Mouse (Mus musculus) adrenal gland (tissue): ENCODE results near the gene Kmt5a.
"Not testable (repeated sequence)": the region's sequence is repeated elsewhere in the genome, so short reads cannot be mapped to it uniquely, and the experiment has no call there.

ENCODE experiments used
- intact Hi-C: fragments of 180-260 bp; cut with DNase I; formaldehyde crosslinking; loops from one replicate; pipeline ENCODE4 v1.15.1; 2025

The Kmt5a gene

DNA sequence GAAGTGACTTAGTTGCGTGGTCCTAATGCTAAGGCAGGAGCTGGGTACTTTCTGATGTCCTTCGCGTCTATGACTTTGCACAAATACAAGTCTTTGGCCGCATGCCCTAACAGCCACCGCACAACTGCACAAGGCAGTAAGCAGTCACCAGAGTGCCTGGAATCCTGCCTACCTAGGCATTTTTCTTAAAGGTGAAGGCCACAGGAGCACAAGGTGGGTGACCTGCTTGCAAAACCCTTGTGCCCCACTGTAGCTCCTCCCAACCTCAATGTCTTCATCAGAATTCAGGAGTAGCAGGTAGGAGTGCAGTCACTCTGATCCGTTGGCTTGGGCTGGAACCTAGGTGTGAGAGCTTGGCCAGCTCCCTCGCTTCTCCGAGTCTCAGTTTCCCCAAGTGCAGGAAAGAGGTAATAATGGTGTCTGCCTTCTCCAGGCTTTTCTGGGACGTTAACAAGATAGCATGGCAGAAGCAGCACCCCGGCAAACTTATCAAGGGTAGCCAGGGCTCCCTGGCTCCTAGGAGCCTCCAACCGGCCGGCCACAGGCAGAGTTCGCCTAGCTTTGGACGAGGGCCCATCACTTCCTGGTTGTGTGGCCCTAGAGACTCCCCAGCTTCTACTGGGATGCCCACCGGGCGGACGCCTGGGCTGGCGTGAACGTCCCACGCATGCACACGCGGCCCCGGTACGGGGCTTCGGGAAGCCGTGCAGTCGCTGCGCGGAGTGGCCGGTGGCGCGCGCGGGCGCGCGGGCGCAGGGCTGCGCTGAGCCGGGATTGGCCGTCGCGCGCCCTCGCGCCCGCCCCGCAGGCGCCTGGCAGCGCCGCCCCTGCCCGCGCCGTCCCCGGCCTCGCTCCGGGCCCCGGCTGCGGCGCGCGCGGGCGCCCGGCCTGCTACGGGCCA is 5.2 kb downstream of the Kmt5a start:
- intact Hi-C loops: no loop called here

DNA sequence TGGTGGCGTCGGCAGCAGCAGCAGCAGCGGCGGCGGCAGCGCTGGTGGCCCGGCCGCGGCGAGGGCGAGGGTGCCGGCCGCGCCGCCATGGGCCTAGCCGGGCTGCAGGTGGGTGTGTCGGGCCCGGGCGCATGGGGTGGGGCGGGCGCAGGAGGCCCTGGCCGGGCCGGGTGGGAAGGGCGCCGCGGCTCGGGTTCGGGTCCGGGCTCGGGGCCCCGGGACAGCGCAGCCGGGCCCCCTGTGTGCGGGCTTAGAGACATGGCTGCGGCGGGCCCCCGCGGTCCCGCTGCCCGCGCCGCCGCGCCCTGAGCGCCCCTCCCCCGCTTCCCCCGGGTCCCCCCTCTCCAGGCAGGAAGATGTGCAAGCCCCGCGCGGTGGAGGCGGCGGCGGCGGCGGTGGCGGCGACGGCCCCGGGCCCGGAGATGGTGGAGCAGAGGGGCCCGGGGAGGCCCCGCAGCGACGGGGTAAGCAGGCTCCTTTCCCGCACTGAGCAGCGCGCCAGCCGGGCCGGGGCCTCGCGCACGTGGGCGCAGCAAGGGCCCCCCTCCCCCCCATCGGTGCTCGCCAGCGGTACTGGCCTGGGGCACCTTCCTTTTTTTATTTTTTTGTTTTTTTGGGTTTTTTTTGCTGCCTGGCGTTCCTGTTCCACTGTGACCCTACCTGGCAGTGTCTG is 6.0 kb downstream of the Kmt5a start:
- intact Hi-C loops: loop anchor here (2.0 kb wide), 1 partner anchor 33 kb away; the partner anchor contains the start of gene Rilpl2

DNA sequence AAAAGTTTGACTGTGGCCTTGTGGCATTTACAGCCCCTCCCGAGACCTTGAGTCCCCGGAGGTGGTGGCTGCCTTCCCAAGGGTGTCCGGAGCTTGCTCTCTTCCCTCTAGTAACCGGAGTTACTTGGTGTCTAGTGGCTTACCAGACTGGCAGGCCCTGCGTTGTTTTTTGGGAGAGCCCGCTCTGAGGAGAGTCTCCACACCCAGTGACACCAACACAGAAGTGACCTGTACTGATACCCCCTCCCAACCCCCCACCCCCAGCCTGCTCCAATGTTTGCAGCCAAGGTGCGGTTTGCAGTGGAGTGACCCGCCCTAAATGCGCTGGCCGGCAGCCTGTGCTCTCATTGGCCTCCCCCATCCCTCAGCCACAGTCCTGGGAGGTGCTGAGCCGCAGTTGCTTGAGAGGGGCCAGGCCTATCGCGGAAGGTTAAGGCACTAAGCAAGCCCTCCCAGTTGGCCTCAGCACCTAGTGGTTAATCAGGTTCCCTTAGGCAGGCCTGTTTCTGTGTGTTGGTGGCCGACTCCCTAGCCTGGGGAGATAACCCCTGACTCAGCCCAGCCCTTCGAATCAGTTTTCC is 6.7 kb downstream of the Kmt5a start:
- intact Hi-C loops: loop anchor here (2.0 kb wide), 1 partner anchor 32 kb away; the partner anchor contains the start of gene Rilpl2

GRCm38 (mm10) chr5:124449494-124449893 is 9.8 kb downstream of the Kmt5a start:
- intact Hi-C loops: no loop called here

DNA sequence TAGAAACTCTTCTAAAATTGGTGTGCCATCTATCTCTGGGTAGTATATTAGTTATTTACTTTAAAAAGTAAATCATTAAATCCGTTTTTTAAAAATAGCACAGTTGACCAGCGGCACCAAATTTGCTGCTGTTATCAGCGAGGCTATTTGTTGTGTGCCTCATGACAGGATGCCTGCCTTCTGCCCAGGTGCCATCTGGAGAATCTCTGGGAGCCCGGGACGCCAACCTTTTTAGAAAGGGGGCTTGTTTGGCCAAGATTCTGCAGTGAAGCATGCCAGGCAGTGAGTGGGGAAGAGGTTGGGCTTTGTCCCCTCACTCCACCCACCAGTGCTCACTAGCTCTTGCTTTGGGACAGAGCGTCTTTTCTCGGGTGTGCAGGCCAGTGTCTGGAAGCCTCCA is 10.3 kb downstream of the Kmt5a start:
- intact Hi-C loops: no loop called here

DNA sequence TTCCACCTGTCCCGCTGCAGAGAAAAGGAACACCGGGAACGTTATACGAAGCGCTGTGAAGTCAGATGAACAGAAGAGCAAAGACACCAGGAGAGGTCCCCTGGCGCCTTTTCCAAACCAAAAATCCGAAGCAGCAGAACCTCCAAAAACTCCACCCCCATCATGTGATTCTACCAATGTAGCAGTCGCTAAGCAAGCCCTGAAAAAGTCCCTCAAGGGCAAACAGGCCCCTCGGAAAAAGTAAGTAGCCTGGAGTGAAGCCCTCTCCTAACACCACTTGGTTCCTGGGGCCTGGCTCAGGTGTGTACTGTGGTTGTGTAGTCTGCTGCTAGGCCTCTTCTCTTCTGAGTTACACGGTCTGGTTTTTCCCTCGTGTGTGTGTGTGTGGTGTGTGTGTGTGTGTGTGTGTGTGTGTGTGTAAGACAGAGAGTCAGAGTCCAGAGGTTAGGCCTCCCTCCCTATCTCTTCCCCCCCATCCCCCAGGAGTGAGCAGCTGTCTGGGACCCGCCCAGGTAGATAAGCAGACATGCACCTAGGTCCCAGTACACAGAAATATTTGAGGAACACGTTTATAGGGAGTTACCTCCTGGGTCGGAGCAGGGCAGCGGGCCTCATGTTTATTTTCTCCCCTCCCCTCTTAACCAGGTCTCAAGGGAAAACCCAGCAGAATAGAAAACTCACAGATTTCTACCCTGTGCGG is 11.1 kb downstream of the Kmt5a start:
- intact Hi-C loops: no loop called here

DNA sequence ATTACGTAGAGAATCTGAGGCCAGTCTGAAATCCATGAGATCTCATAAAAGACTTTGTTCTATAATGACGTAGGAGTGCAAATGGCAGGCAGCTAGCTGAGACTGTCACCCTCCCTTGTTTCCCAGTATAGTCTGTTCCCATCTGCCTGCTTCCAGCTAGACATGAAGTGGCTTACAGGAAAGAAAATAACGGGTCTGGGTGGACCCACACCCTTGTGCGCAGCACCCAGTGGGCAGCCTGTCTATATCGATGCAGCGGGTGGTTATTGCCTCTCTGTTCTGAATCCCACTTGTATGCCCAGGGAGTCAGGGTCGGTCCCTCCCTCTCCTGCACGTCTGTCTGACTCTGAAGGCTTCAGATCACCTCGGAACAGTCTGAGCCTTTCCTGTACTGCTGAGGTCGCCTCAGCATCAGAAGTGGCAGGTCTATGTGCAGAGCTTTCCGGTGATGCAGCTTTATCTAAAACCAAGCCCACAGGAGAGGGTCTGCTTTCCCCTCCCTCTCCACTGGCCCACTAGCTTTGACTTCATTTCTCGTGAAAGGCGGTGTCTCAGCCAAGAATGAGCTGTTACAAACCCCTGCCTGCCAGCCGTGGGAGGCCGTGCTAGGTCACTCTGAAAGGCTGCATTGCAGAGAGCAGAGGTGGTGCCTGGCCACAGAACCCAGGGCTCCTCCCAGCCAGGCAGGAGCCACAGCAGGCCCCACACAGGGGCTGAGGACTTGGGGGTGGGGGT is 12.9 kb downstream of the Kmt5a start:
- intact Hi-C loops: no loop called here

- intact Hi-C loops: no loop called here
These were observed 13.8 kb downstream of the Kmt5a start for GRCm38 (mm10) chr5:124453339-124454081.

DNA sequence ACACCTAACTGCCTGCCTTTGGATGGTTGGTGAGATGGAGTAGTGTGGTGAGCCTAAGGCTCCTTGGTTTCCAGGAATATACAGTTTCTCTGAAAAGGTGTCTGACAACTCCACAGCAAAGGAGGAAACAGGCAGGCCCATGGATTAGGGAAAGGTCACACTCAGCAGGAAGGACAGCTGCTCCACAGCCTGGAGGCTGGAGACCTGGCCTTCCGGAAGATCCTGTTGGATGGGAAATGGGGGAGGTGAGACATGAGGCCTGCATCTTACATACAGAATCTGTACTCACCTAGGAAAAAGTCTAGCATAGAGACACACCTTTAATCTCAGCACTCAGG is 14.3 kb downstream of the Kmt5a start:
- intact Hi-C loops: no loop called here

GRCm38 (mm10) chr5:124456762-124457161 is 17.0 kb downstream of the Kmt5a start:
- intact Hi-C loops: no loop called here

DNA sequence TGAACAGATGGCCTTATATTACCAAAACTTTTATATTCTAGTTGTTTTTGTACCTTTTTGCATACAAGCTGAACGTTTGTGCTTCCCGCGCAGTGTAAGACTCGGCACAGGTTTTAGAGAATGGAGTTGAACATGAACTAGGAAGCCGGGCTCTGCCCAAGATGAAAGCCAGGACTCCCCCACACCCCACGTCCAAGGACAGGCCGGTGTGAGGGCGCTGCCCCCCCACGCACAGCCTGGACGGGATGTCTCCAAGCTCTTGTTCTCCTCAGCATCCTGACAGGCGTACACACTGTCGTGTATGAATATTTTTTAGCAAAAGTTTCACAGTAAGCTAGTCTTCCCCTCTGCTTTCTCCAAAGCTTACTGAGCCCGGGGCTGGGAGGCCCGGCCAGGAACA is 21.2 kb downstream of the Kmt5a start:
- intact Hi-C loops: not testable (repeated sequence)

- intact Hi-C loops: no loop called here
These were observed 22.7 kb downstream of the Kmt5a start for GRCm38 (mm10) chr5:124462297-124463025.

- intact Hi-C loops: no loop called here
These were observed 23.7 kb downstream of the Kmt5a start for GRCm38 (mm10) chr5:124463462-124463861.

DNA sequence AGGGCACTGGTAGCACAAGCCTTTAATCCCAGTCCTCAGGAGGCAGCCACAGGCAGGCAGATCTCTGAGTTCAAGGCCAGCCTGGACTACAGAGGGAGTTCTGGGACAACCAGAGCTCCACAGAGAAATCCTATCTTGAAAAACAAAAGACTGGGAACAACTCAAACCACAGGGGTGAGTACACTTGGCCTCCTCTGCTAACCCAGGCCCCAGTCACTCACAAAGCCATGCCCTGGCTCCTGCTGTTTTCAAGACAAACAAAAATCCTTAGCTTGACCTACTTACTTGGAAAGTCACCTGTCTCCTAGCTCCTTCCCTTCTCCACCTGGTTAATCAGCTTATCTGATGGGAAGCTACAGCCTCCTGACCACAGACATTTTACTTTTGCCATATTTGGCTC is 25.2 kb downstream of the Kmt5a start:
- intact Hi-C loops: no loop called here

DNA sequence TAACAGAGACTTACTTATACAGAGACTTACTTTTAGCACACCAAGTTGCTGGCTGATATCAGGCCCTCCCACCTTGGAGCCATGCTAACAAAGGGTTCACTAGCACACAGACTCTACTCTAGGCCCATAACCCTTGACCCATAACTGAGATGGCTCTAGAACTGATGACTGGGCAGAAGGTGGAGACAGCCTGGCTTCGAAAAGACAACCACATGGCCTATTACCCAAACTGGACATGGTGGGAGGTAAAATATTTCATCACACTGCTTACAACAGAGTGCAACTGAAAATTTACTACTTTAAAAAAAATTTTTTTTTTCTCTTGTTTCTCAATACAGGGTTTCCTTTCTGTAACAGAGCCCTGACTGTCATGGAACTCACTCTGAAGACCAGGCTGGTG is 28.0 kb downstream of the Kmt5a start:
- intact Hi-C loops: no loop called here

DNA sequence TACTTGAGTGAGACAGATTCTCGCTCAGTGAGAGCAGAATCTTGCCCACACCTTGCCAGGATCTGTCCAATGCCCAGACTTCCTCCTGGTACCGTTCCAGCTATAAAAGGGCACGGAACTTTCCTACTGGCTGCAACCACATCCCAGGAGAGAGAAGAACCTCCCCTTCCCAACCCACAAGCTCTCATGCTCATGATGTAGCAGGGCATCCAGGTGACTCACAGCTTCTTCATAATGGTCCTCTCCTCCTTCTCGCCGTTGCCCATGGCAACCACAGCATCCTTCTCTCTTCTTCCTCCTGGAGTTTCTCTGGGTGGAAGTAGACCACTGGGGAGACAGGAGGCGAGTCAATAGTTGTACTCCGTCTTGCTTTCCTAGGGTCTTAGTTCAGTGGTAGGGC is 28.6 kb downstream of the Kmt5a start:
- intact Hi-C loops: no loop called here

- intact Hi-C loops: no loop called here
These were observed 29.8 kb downstream of the Kmt5a start for GRCm38 (mm10) chr5:124469486-124469885.

DNA sequence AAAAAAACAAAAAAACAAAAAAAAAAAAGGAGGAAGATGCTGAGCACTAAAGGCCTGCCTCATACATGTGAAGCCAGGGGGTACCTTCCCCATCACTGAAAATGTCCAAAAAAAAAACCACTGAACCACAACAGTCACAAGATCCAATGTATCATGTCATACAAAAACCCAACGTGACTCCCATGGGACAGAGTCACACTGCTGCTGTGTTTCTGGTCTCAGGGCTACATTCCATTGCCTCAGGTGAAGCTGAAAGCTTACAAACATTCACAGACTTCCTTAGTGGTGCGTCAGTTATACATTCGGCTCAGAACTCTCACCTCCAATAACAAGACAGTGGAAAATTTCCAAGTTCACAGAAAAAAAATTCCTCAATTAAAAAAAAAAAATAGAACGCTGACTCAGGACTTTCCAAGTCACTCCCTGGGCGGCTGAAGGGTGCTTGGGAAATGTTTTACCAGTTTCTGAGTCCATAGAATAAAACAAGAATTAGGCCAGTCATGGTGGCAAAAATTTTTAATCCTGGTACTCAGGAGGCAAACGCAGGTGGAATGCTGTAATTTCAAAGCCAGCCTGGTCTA is 31.0 kb downstream of the Kmt5a start:
- intact Hi-C loops: no loop called here

DNA sequence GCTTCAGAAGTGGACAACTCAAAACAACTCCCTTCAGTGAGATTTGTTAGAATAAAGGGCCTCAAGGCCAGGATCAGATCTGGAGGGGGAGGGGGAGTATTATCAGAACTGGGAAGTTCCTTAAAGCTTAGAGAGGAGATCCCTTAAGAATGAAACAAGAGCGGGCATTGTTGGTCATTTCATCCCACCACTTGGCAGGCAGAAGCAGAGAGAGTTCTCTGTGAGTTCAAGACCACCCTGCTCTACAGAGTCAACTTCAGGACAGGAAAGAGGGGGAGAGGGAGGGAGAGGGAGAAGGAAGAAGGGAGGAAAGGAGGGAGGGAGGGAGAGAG is 39.1 kb downstream of the Kmt5a start:
- intact Hi-C loops: loop anchor here (2.0 kb wide), 1 partner anchor 32 kb away; no protein-coding TSS in a partner anchor
